Mouse (Mus musculus) midbrain, embryonic 15.5 days (tissue): ENCODE measurements around the gene E130116L18Rik. TPM values are rescaled to one million over a fixed set of nuclear protein-coding genes. Genes with fewer than 3 reads are reported as not detected.
A peak's percentile ranks its signal among the peaks of the same experiment; 100 is the strongest.

ENCODE experiments used
- ATAC-seq: fragments of 200-750 bp; cut with Nextera tagmentation; replicated peaks from 2 replicates; pipeline ENCODE4 v1.8.0; 2017; ENCODE audit warnings: moderate TSS enrichment
- H3K27ac ChIP-seq: fragments of 300-500 bp; sonication (generic); 2 replicates; pipeline ENCODE4 v1.5.1; 2015; ENCODE audit warnings: mild to moderate bottlenecking, inconsistent platforms
- H3K27me3 ChIP-seq: fragments of 300-500 bp; sonication (generic); replicated peaks from 2 replicates; pipeline ENCODE4 v1.6.1; 2015; ENCODE audit warnings: inconsistent platforms
- H3K36me3 ChIP-seq: fragments of 300-500 bp; sonication (generic); replicated peaks from 2 replicates; pipeline ENCODE4 v1.6.1; 2015; ENCODE audit warnings: inconsistent platforms
- H3K4me1 ChIP-seq: fragments of 300-500 bp; sonication (generic); 2 replicates; pipeline ENCODE4 v1.6.1; 2015; ENCODE audit warnings: inconsistent platforms
- H3K4me2 ChIP-seq: fragments of 300-500 bp; sonication (generic); 2 replicates; pipeline ENCODE4 v1.6.1; 2015; ENCODE audit warnings: inconsistent platforms, mild to moderate bottlenecking, moderate library complexity
- H3K4me3 ChIP-seq: fragments of 300-500 bp; sonication (generic); 2 replicates; pipeline ENCODE4 v1.5.1; 2015; ENCODE audit warnings: mild to moderate bottlenecking, inconsistent platforms
- H3K9ac ChIP-seq: fragments of 300-500 bp; sonication (generic); 2 replicates; pipeline ENCODE4 v1.6.1; 2015; ENCODE audit warnings: mild to moderate bottlenecking, inconsistent platforms
- H3K9me3 ChIP-seq: fragments of 300-500 bp; sonication (generic); 2 replicates; pipeline ENCODE4 v1.6.1; 2016; ENCODE audit warnings: inconsistent platforms
- WGBS: fragments of 180-500 bp; shearing (Covaris S2); methylation state at CpG from one replicate; pipeline ENCODE4 v1.1.7; 2015; ENCODE audit warnings: mixed read lengths; 5-methylcytosine and 5-hydroxymethylcytosine counted together
- polyA plus RNA-seq: library from polyadenylated mRNA; unstranded; fragments of >200 nt; fragmentation: Nextera tagmentation; extraction: Ambion mirVana; gene quantifications from 2 replicates; pipeline ENCODE4 v1.2.1, GENCODE M21; 2015

The E130116L18Rik gene
- 1.3 TPM in 1 of 2 replicates, not detected in the other for polyA plus RNA-seq

DNA sequence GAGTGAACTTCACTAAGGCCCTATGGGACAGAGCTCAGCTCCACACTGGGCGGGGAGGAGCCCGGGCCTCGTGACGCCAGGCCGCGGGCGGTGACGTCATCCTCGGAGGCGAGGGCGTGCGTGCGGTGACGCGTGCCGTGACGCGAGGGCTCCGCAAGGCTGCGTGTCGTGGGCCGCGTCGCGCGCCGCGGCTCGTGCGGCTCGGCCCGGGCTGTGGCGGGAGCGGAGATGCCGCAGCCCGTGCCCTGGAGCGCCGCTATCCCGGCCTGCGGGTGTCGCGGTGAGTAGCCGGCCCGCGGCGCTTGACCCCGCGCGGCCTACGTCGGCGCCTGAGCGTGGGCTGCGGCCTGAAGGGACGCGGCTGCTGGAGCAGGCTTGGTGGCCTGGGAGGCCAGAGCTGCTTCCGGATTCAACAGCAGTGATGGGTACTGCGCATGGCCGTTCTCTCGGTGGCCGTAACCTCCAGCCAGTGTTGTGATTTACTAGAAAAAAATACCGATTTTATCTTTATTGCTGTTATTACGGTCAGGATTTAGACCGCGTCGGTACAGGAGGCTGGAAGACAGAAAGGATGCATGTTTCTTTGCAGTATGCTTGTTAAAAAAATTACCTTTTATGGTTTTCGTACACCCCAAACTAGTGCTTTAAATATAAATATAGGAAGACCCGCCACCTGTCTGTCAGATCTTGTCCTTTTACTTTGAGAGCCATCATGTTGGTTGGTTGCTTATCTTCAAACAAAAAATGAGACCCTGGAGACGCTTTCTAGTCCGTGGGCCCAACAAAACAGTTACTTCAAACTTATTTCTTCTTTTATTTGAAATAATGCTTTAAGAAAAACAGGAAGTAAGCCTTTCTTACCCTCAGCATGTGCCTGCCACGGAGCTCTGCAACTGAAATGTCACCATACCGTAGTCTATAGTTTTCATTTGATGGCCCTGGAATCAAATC is at the start of gene E130116L18Rik:
TSS of gene E130116L18Rik (minus strand) at position 402 of the 951 bp plus-strand sequence.
- no peaks in the 10 kb centered on the region for H3K36me3 ChIP-seq
- peaks cover 15% of the 10 kb centered on the region for H3K4me1 ChIP-seq
- H3K9me3 ChIP-seq = no peaks in the 10 kb centered on the region
- H3K4me2 ChIP-seq = peak within 1 kb of the TSS; percentile 67
- peak within 1 kb of the TSS; percentile 90 for H3K9ac ChIP-seq
- peak; percentile 98 for ATAC-seq
- no peaks in the 10 kb centered on the region for H3K27me3 ChIP-seq
- WGBS = 3% methylated on average over 72 of the region's 72 CpGs
- H3K4me3 ChIP-seq = peak within 1 kb of the TSS; percentile 88
- H3K27ac ChIP-seq = peak within 1 kb of the TSS; percentile 96

DNA sequence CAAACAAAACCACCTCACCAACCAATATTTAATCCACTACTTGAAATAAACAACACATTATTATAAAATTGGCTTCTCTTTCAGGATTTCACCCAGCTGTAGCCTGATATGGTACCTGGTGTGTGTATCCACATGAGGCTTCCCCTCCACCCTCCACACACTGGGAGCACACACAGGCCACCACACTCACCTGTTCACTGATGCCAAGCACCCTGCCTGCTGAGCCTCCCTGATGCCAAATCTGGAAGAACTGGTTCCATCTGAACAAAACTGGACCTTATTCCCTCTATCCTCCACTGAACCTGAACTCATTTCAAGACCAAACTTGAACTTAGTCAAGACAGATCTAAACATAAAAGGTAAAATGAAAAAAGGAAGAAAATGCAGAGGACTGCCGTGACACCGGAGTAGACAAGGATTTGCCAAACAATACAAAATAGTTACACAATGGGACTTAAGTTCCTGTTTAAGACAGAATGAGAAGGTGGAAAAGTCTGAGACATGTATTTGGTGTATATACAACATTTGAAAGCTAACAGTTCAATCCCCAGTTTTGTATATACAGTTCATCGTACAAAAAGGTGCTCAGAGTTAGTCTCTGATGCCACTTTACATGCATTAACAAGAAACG is 45.4 kb upstream of the E130116L18Rik start:
- peaks cover 35% of the 10 kb centered on the region for H3K36me3 ChIP-seq
- H3K4me2 ChIP-seq = no peak overlapping the region
- ATAC-seq = no peak
- no peak overlapping the region for H3K9ac ChIP-seq
- no peaks in the 10 kb centered on the region for H3K9me3 ChIP-seq
- no peak overlapping the region for H3K4me3 ChIP-seq
- 93% methylated on average over 4 of the region's 4 CpGs for WGBS
- H3K4me1 ChIP-seq = no peaks in the 10 kb centered on the region
- no peak overlapping the region for H3K27ac ChIP-seq
- H3K27me3 ChIP-seq = no peaks in the 10 kb centered on the region

GRCm38 (mm10) chr5:25262266-25262665 is 39.3 kb upstream of the E130116L18Rik start:
- no peak overlapping the region for H3K27ac ChIP-seq
- 87% methylated on average over 7 of the region's 7 CpGs for WGBS
- H3K4me1 ChIP-seq = no peaks in the 10 kb centered on the region
- peaks cover 29% of the 10 kb centered on the region; the same call in 1 of the 2 replicates for H3K36me3 ChIP-seq
- H3K4me3 ChIP-seq = no peak overlapping the region
- H3K4me2 ChIP-seq = no peak overlapping the region
- H3K9me3 ChIP-seq = no peaks in the 10 kb centered on the region
- H3K27me3 ChIP-seq = no peaks in the 10 kb centered on the region
- H3K9ac ChIP-seq = no peak overlapping the region
- ATAC-seq = no peak

- Histone ChIP-seq H3K36me3 (peaks cover 29% of the 10 kb centered on the region; the same call in 1 of the 2 replicates), H3K4me1 (no peaks in the 10 kb centered on the region), H3K27ac (no peak overlapping the region), H3K9me3 (no peaks in the 10 kb centered on the region), H3K4me2 (no peak overlapping the region), H3K27me3 (no peaks in the 10 kb centered on the region), H3K9ac (no peak overlapping the region), H3K4me3 (no peak overlapping the region)
- no peak for ATAC-seq
- whole genome bisulfite sequencing = 86% methylated on average over 6 of the region's 6 CpGs
Observed at GRCm38 (mm10) chr5:25261452-25261851, 38.5 kb upstream of the E130116L18Rik start.

DNA sequence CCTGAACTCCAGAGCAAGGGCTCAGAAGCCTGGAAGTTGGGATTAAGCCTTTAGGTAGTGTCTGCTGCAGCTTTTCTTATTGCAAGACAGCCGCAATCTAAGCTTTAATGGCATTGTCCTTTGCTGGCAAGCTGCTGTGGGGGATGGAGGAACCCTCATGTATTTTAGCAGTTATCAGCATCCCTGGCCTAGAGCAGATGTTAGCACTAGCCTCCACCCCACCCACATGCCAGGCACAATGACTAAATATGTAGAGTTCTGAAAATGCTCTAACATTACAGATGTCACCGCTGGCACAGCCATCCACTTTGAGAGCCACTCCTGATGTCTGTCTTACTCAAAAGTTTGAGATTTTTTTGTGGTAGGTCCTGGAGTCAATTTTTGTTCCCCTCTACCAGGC is 33.7 kb upstream of the E130116L18Rik start:
- Histone ChIP-seq H3K4me3 (no peak overlapping the region), H3K4me1 (no peaks in the 10 kb centered on the region), H3K27ac (no peak overlapping the region), H3K4me2 (no peak overlapping the region), H3K9me3 (no peaks in the 10 kb centered on the region), H3K36me3 (peaks cover 38% of the 10 kb centered on the region), H3K9ac (no peak overlapping the region), H3K27me3 (no peaks in the 10 kb centered on the region)
- ATAC-seq = no peak
- WGBS = 71% methylated on average over 2 of the region's 2 CpGs

GRCm38 (mm10) chr5:25254491-25254890 is 31.5 kb upstream of the E130116L18Rik start:
- Histone ChIP-seq H3K27me3 (no peaks in the 10 kb centered on the region), H3K4me1 (no peaks in the 10 kb centered on the region), H3K36me3 (peaks cover 59% of the 10 kb centered on the region), H3K27ac (no peak overlapping the region), H3K9ac (no peak overlapping the region), H3K9me3 (no peaks in the 10 kb centered on the region), H3K4me2 (no peak overlapping the region), H3K4me3 (no peak overlapping the region)
- no peak for ATAC-seq
- WGBS = 91% methylated on average over 4 of the region's 4 CpGs

- Histone ChIP-seq H3K9me3 (no peaks in the 10 kb centered on the region), H3K36me3 (peaks cover 49% of the 10 kb centered on the region), H3K4me2 (no peak overlapping the region), H3K27ac (no peak overlapping the region), H3K9ac (no peak overlapping the region), H3K27me3 (no peaks in the 10 kb centered on the region), H3K4me1 (no peaks in the 10 kb centered on the region), H3K4me3 (no peak overlapping the region)
- 97% methylated on average over 8 of the region's 8 CpGs for WGBS
- no peak for ATAC-seq
Observed at GRCm38 (mm10) chr5:25252825-25253544, 30.0 kb upstream of the E130116L18Rik start.

DNA sequence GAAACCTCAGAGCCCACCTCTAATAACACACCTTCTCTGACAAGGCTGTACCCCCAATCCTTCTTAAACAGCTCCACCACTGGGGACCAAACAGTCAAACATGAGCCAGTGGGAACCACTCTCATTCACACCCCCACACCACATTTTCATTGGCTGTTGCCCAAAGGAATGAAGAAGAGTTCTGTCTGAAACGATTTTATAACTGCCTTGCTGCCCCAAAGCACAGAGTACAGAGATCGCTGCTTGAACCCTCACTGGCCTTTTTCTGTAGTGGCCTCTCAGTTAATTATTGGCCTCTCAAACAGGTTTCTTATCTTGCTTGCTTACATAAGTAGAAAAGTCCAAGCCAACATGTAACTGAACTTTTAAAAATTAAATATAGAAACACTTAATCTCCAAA is 29.5 kb upstream of the E130116L18Rik start:
- H3K36me3 ChIP-seq = peaks cover 43% of the 10 kb centered on the region
- no peaks in the 10 kb centered on the region for H3K9me3 ChIP-seq
- WGBS = 83% methylated on average over 2 of the region's 2 CpGs
- H3K9ac ChIP-seq = no peak overlapping the region
- no peak overlapping the region for H3K4me2 ChIP-seq
- H3K27me3 ChIP-seq = no peaks in the 10 kb centered on the region
- ATAC-seq = no peak
- no peak overlapping the region for H3K4me3 ChIP-seq
- H3K4me1 ChIP-seq = no peaks in the 10 kb centered on the region
- no peak overlapping the region for H3K27ac ChIP-seq

DNA sequence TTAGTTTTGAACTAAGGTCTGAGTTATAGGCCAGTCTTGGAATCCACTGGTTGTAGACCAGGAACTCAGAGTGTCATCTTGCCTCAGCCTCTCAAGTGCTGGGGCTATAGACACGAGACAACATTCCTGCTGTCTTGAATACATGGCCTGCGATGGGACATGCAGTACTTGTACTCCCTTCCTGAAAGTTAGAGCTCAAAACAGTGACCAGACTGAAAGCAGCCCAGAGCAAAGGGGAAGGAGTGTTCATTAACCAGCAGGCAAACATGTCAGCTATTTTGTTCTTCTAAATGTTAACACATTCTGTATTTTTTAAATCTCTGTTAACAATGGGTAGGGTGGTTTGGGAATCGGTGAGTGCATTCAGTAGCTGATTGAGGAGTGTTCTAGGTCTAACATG is 24.1 kb upstream of the E130116L18Rik start:
- no peak for ATAC-seq
- no peaks in the 10 kb centered on the region for H3K9me3 ChIP-seq
- H3K27ac ChIP-seq = no peak overlapping the region
- H3K4me3 ChIP-seq = no peak overlapping the region
- 84% methylated on average over 3 of the region's 3 CpGs for WGBS
- no peak overlapping the region for H3K9ac ChIP-seq
- H3K4me1 ChIP-seq = no peaks in the 10 kb centered on the region
- peaks cover 28% of the 10 kb centered on the region for H3K36me3 ChIP-seq
- H3K4me2 ChIP-seq = no peak overlapping the region
- H3K27me3 ChIP-seq = no peaks in the 10 kb centered on the region

DNA sequence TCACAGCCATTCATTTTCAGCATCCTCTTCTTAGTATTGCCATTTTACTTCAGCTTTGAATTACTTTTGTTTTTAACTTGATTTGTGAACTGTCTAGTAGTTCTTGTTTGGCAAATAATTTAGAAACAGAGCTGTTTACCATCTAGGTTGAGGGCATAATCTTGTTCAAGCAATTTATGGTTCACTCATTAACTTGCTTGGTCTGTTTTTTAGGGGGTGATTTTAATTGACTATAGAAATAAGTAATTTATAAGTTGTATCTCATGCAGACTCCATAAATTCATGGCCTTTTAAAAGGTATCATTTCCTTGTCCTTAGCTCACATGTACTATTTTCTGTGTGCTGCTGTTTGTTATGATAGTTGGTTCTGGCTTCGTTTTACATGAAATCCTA is 23.5 kb upstream of the E130116L18Rik start:
- Histone ChIP-seq H3K27me3 (no peaks in the 10 kb centered on the region), H3K36me3 (peaks cover 23% of the 10 kb centered on the region), H3K9me3 (no peaks in the 10 kb centered on the region), H3K9ac (no peak overlapping the region), H3K27ac (no peak overlapping the region), H3K4me3 (no peak overlapping the region), H3K4me2 (no peak overlapping the region), H3K4me1 (no peaks in the 10 kb centered on the region)
- 73% methylated on average over 1 of the region's 1 CpGs for WGBS
- ATAC-seq = no peak

DNA sequence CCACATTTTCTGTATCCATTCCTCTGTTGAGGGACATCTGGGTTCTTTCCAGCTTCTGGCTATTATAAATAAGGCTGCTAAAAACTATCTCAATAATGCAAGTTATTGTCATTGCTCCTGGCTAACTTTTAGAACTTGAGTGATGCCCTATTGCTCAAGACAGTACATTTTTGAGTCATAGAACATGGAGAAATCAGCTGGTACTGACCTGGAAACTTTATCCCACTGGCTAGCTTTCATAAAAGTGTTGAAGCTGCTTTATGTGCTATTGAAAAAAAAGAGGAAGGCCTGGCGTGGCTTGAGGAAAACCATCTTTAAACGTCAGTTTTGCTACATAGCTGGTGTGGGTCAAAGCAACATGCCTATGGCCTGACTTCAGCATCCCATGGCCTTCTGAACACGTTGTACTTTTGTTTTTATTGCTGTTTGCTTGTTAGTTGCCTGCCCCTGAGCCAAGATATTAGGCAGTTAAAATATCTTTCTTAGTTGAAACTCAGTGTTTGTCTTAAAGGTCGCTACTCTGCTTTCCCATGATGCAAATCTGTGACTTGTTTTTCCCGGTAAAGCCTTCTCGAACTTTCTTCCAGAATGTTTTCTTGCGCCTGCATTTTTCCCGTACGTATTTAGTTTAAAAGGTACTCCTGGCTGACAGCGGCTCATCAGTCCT is 23.0 kb upstream of the E130116L18Rik start:
- 89% methylated on average over 10 of the region's 10 CpGs for WGBS
- no peak for ATAC-seq

DNA sequence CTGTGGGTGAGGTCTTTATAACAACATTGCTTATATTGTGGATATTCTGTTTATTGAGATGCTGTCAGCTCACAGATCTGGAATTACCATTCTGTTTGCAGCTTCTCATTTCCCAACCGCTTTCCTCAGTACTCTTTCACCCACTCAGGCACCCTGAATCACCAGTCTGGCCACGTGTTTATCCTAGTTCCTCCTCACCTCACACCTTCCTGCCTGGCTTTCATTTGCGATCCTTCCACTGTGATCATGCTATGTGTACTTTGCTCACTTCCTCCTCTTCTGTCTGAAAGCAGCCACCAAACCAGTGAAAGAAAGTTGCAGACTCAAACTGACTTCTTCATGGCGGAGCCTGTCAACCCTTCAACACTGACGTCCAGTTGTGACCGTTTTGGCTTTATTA is 20.1 kb upstream of the E130116L18Rik start:
- ATAC-seq = no peak
- no peak overlapping the region for H3K4me2 ChIP-seq
- H3K36me3 ChIP-seq = 0 out of 2 replicates have a peak, but pooled peaks cover 4% of the 10 kb centered on the region
- no peaks in the 10 kb centered on the region for H3K4me1 ChIP-seq
- WGBS = 97% methylated on average over 6 of the region's 6 CpGs
- H3K27me3 ChIP-seq = no peaks in the 10 kb centered on the region
- H3K9ac ChIP-seq = no peak overlapping the region
- H3K9me3 ChIP-seq = no peaks in the 10 kb centered on the region
- no peak overlapping the region for H3K27ac ChIP-seq
- no peak overlapping the region for H3K4me3 ChIP-seq

More for the DNA sequence above, 23.0 kb upstream of the E130116L18Rik start:
- Histone ChIP-seq H3K4me3 (no peak overlapping the region), H3K4me2 (no peak overlapping the region), H3K9ac (no peak overlapping the region), H3K4me1 (no peaks in the 10 kb centered on the region), H3K27me3 (no peaks in the 10 kb centered on the region), H3K9me3 (no peaks in the 10 kb centered on the region), H3K27ac (no peak overlapping the region), H3K36me3 (peaks cover 17% of the 10 kb centered on the region)
